Mouse (Mus musculus) cerebellum, postnatal 14 days (tissue): ENCODE data around the gene Chchd4.

Experiments
- DNase-seq, 2 experiments: peaks; one replicate each; pipeline ENCODE4 v3.0.0; 2021; ENCODE audit warnings: mixed read lengths in 2 of 2

Chchd4 gene

GRCm38 (mm10) chr6:91472868-91473804, at the start of gene Chchd4, which contains the start of gene Tmem43:
Chchd4 (minus strand) TSS chr6:91473546.
Tmem43 (plus strand) TSS chr6:91473703.
- DNase-seq, result peak; percentile 98 to 99

GRCm38 (mm10) chr6:91522816-91523215, 49.5 kb upstream of the Chchd4 start:
- no peak for DNase-seq

GRCm38 (mm10) chr6:91518454-91519020, 45.2 kb upstream of the Chchd4 start:
- no peak for DNase-seq

GRCm38 (mm10) chr6:91515545-91516449, 42.5 kb upstream of the Chchd4 start, which contains the start of the genes Xpc and Lsm3:
Xpc (minus strand) TSS chr6:91515888.
Lsm3 (plus strand) TSS chr6:91515928.
- DNase-seq, result peak; percentile 99

- DNase-seq, result no peak
Measured at GRCm38 (mm10) chr6:91514737-91515362, 41.5 kb upstream of the Chchd4 start.

GRCm38 (mm10) chr6:91514135-91514534, 40.8 kb upstream of the Chchd4 start:
- no peak for DNase-seq

- DNase-seq, result no peak
Measured at GRCm38 (mm10) chr6:91510211-91510610, 36.9 kb upstream of the Chchd4 start.

GRCm38 (mm10) chr6:91509326-91509725, 36.0 kb upstream of the Chchd4 start:
- DNase-seq, result peak; percentile 75 to 88

GRCm38 (mm10) chr6:91508041-91508440, 34.7 kb upstream of the Chchd4 start:
- no peak for DNase-seq

- no peak for DNase-seq
Measured at GRCm38 (mm10) chr6:91506036-91506435, 32.7 kb upstream of the Chchd4 start.

GRCm38 (mm10) chr6:91503302-91503701, 30.0 kb upstream of the Chchd4 start:
- DNase-seq, result no peak

- DNase-seq, result no peak
Measured at GRCm38 (mm10) chr6:91494526-91494925, 21.2 kb upstream of the Chchd4 start.

GRCm38 (mm10) chr6:91493053-91493452, 19.7 kb upstream of the Chchd4 start:
- no peak for DNase-seq

GRCm38 (mm10) chr6:91491004-91491403, 17.7 kb upstream of the Chchd4 start:
- DNase-seq, result no peak

GRCm38 (mm10) chr6:91489872-91490271, 16.5 kb upstream of the Chchd4 start:
- peak in 1 of 2 experiments; percentile 13 for DNase-seq

- no peak for DNase-seq
Measured at GRCm38 (mm10) chr6:91488496-91489212, 15.3 kb upstream of the Chchd4 start.

GRCm38 (mm10) chr6:91486736-91487453, 13.5 kb upstream of the Chchd4 start:
- DNase-seq, result no peak

- DNase-seq, result no peak
Measured at GRCm38 (mm10) chr6:91483371-91483770, 10.0 kb upstream of the Chchd4 start.

- DNase-seq, result no peak
Measured at GRCm38 (mm10) chr6:91476541-91476940, 3.2 kb upstream of the Chchd4 start.

GRCm38 (mm10) chr6:91474441-91475190, 1.3 kb upstream of the Chchd4 start:
- peak in 1 of 2 experiments; percentile 23 for DNase-seq
